Mouse (Mus musculus) liver, adult 2 months (tissue): Measurements from ENCODE around the gene Nmi.

Experiments used
- CTCF ChIP-seq: fragments of 200-500 bp; IDR thresholded peaks from 2 replicates; pipeline ENCODE4 v1.5.1; 2011; ENCODE audit warnings: low read depth, low read length, control low read depth
- POLR2A ChIP-seq: fragments of 200-500 bp; IDR thresholded peaks from 2 replicates; pipeline ENCODE4 v1.6.1; 2011; ENCODE audit warnings: low read length, control low read depth; ENCODE audit not compliant: insufficient read depth; ENCODE audit errors: extremely low read depth

- TF ChIP-seq CTCF (no peak), POLR2A (no peak)
Observed at GRCm38 (mm10) chr2:51905637-51906036, 67.7 kb downstream of the Nmi start.
